Mouse (Mus musculus): ENCODE measurements around the gene Sgms1. TPM values are rescaled to one million over a fixed set of nuclear protein-coding genes. Genes with fewer than 3 reads are reported as not detected.

The Sgms1 gene
- polyA plus RNA-seq, 1 experiment, result 42.1 TPM

DNA sequence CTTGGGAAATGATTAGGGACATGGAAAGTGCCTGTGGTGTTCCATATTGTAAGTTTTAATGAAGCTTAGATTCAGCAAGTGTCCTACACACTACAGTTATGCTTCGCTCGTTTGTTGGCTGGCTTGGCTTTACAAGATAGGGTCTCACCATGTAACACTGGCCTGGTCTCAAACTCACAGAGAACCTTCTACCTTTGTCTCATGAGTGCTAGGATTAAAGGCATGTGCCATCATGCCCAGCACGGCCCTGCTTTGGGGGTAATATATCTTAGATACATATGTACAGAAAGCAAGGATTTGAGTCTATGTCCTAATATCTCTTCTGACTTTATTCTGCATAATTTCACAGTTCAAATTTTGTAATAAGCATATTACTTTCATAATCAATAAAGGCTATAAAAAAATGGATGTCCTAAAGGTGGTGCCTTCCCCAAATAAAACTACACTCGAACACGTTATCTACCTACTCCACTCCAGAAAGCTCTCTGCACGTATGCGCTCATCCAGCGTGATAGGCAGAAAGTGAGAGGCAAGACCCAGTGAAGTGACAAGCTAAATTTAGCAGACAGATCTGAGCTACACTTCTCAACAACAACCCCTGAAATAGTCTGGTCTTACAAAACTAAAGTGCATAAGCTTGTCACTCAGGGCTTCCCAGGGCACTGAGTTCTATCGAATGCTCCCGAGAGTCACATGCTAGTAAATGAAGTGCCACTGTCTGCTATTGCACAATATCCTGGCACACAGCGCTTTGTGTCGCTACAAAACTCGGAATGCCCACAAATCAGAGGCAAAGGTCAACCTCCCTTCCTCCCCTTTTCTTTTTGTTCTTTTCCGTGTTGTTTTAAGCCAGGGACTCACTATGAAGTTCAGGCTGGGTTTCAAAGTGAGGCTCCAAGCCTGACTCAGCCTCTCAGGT is 208.5 kb downstream of the Sgms1 start:
- TF ChIP-seq POLR2A (IDR thresholded peaks at IDR 0.05; ENCODE audit: borderline replicate concordance, low read depth, low read length), result no peak
- no peak for TF ChIP-seq CTCF (IDR thresholded peaks at IDR 0.05; ENCODE audit: low read depth, low read length)
- H3K27ac ChIP-seq (ENCODE audit: insufficient read depth, low read depth, low read length), result peak overlapping the region; percentile 90
- H3K4me3 ChIP-seq (ENCODE audit: insufficient read depth, low read length), result peak overlapping the region; percentile 43
- H3K4me1 ChIP-seq (ENCODE audit: control insufficient read depth, insufficient read depth, low read length), result peaks cover 58% of the 10 kb centered on the region

DNA sequence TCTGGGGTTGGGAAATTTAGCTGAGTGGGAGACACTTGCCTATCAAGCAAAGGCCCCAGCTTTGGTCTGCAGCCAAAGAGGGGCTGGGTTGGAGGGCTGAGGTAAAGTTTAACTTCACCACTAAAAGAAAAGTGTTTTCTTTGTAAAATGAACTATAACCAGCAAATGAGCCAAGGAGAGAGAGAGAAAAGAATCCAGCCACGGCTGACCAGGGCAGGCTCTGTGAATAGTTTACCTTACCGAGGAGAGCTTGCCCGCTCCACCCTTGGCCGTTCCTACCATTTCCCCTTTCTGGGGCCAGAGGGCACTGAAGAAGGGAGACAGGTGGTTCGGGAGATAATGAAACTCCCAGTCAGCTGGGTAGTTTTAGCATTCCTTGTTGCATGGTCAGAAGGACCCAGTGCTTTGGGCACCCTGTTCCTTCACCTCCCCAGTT is 209.5 kb downstream of the Sgms1 start:
- Histone ChIP-seq H3K27ac (ENCODE audit: insufficient read depth, low read depth, low read length) (peak overlapping the region; percentile 90), H3K4me1 (ENCODE audit: control insufficient read depth, insufficient read depth, low read length) (peaks cover 56% of the 10 kb centered on the region), H3K4me3 (ENCODE audit: insufficient read depth, low read length) (peak overlapping the region; percentile 43)
- TF ChIP-seq POLR2A (IDR thresholded peaks at IDR 0.05; ENCODE audit: borderline replicate concordance, low read depth, low read length), result no peak
- TF ChIP-seq CTCF (IDR thresholded peaks at IDR 0.05; ENCODE audit: low read depth, low read length), result no peak

DNA sequence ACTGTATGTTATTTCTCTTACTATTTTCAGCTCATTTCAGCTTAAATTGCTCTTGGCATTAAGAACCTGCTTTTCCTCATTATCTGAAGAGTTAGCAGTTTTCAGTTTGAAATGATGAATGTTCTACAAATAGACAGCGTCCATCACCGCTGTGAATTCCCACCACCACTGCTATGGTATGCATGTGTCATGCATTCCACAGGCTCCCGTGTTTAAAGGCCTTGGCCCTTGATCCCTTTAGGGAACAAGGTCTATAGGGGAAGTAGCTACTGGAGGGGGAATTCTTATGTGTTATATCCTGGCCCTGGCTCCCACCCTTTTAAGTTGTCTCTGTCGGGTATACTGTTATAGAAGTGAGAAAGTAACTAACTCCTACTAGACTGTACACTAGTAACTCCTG is 210.0 kb downstream of the Sgms1 start:
- TF ChIP-seq POLR2A (IDR thresholded peaks at IDR 0.05; ENCODE audit: borderline replicate concordance, low read depth, low read length), result no peak
- H3K4me1 ChIP-seq (ENCODE audit: control insufficient read depth, insufficient read depth, low read length), result peaks cover 55% of the 10 kb centered on the region
- peak overlapping the region; percentile 90 for H3K27ac ChIP-seq (ENCODE audit: insufficient read depth, low read depth, low read length)
- H3K4me3 ChIP-seq (ENCODE audit: insufficient read depth, low read length), result no peak overlapping the region

DNA sequence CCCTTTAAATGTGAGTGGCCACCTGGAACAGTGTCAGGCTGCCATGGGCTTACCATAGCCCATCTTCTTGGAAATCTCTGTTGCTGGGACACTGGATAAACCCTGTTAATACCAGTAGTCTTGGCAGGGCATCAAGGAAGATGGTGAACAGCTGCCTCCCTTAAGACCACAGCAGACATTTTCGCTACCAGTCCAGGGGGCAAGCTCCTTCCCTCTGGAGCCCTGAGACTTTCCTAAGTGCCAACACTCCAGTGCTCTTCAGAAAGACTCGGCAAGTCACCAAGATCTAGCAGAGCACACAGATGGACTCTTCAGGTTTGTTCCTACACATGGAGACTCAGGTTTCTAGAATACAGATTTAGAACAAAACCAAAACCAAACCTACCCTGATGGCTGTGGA is 211.4 kb downstream of the Sgms1 start:
- TF ChIP-seq POLR2A (IDR thresholded peaks at IDR 0.05; ENCODE audit: borderline replicate concordance, low read depth, low read length), result no peak
- no peak for TF ChIP-seq CTCF (IDR thresholded peaks at IDR 0.05; ENCODE audit: low read depth, low read length)
- Histone ChIP-seq H3K27ac (ENCODE audit: insufficient read depth, low read depth, low read length) (no peak overlapping the region), H3K4me1 (ENCODE audit: control insufficient read depth, insufficient read depth, low read length) (peaks cover 51% of the 10 kb centered on the region), H3K4me3 (ENCODE audit: insufficient read depth, low read length) (no peak overlapping the region)

DNA sequence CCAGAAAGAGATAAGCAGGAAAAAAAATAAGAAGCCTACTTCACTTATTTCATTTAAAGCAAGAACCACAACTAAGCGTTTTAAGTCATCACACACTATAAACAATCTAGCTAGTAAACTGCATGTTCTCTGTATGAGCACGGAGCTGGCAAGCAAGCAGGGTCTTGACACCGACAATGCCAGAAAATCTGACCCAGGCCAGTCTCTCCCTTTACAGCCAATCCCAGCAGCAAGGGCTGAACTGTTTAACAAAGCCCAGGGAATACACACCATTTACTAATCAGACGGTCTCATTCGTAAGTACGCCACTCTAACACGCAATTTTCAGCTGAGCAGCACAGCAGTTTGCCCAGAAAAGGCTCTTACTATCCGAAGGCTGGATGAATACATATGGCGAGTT is 213.1 kb downstream of the Sgms1 start:
- no peak for TF ChIP-seq CTCF (IDR thresholded peaks at IDR 0.05; ENCODE audit: low read depth, low read length)
- TF ChIP-seq POLR2A (IDR thresholded peaks at IDR 0.05; ENCODE audit: borderline replicate concordance, low read depth, low read length), result no peak
- no peak overlapping the region for H3K27ac ChIP-seq (ENCODE audit: insufficient read depth, low read depth, low read length)
- peaks cover 52% of the 10 kb centered on the region for H3K4me1 ChIP-seq (ENCODE audit: control insufficient read depth, insufficient read depth, low read length)
- H3K4me3 ChIP-seq (ENCODE audit: insufficient read depth, low read length), result no peak overlapping the region

DNA sequence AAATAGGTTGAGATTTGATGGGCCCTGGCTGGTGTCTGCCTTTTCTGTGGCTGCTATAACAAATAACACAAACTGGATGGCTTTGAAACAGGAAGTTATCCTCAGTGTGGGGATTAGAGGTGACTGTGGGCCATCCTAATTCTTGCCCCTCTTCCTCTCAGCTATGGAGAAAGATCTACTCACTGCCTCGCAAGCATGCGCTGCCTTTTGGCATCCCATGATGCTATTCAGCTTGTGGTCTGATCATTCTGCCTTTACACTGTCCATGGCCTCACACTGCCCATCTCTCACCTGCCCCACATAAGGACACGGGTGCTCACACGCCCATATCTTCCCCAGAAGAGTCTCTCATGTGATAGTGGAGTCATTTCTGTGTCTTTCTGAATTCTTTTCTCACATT is 213.5 kb downstream of the Sgms1 start:
- H3K4me1 ChIP-seq (ENCODE audit: control insufficient read depth, insufficient read depth, low read length), result peaks cover 52% of the 10 kb centered on the region
- no peak for TF ChIP-seq POLR2A (IDR thresholded peaks at IDR 0.05; ENCODE audit: borderline replicate concordance, low read depth, low read length)
- TF ChIP-seq CTCF (IDR thresholded peaks at IDR 0.05; ENCODE audit: low read depth, low read length), result no peak
- no peak overlapping the region for H3K4me3 ChIP-seq (ENCODE audit: insufficient read depth, low read length)
- H3K27ac ChIP-seq (ENCODE audit: insufficient read depth, low read depth, low read length), result no peak overlapping the region

DNA sequence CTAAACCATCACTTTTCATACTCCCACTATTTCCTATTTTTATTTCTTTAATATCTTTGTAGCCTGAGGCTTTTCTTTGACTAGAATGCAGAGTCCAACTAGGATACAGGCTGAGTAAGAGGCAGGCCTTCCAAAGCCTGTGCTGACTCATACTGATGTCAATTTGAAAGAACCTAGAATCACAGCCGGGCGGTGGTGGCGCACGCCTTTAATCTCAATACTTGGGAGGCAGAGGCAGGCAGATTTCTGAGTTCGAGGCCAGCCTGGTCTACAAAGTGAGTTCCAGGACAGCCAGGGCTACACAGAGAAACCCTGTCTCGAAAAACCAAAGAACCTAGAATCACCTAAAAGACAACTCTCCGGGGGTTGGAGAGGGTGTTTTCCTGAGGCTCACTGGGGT is 214.5 kb downstream of the Sgms1 start:
- Histone ChIP-seq H3K4me1 (ENCODE audit: control insufficient read depth, insufficient read depth, low read length) (peaks cover 46% of the 10 kb centered on the region), H3K27ac (ENCODE audit: insufficient read depth, low read depth, low read length) (no peak overlapping the region), H3K4me3 (ENCODE audit: insufficient read depth, low read length) (no peak overlapping the region)
- no peak for TF ChIP-seq CTCF (IDR thresholded peaks at IDR 0.05; ENCODE audit: low read depth, low read length)
- TF ChIP-seq POLR2A (IDR thresholded peaks at IDR 0.05; ENCODE audit: borderline replicate concordance, low read depth, low read length), result no peak

DNA sequence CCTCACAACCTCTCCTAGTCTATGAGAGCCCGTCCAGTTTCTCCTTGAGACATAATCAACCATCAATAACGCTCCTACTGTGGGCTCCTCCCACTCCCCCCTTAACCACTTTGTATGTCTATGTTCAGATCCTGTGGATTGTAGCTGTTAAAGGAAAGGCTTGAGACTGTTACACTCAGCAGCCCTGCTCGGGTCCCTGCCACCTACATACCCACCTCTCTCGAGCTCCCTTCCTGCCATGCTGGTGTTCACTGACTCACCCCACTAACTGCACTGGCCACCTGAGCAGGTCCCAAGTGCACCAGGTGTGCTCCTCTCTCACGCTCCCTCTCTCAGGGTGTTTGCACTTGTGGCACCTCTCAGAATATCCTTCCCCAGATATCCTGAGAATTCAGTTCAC is 215.0 kb downstream of the Sgms1 start:
- no peak overlapping the region for H3K27ac ChIP-seq (ENCODE audit: insufficient read depth, low read depth, low read length)
- no peak overlapping the region for H3K4me3 ChIP-seq (ENCODE audit: insufficient read depth, low read length)
- TF ChIP-seq CTCF (IDR thresholded peaks at IDR 0.05; ENCODE audit: low read depth, low read length) (no peak), POLR2A (IDR thresholded peaks at IDR 0.05; ENCODE audit: borderline replicate concordance, low read depth, low read length) (no peak)
- peaks cover 46% of the 10 kb centered on the region for H3K4me1 ChIP-seq (ENCODE audit: control insufficient read depth, insufficient read depth, low read length)

DNA sequence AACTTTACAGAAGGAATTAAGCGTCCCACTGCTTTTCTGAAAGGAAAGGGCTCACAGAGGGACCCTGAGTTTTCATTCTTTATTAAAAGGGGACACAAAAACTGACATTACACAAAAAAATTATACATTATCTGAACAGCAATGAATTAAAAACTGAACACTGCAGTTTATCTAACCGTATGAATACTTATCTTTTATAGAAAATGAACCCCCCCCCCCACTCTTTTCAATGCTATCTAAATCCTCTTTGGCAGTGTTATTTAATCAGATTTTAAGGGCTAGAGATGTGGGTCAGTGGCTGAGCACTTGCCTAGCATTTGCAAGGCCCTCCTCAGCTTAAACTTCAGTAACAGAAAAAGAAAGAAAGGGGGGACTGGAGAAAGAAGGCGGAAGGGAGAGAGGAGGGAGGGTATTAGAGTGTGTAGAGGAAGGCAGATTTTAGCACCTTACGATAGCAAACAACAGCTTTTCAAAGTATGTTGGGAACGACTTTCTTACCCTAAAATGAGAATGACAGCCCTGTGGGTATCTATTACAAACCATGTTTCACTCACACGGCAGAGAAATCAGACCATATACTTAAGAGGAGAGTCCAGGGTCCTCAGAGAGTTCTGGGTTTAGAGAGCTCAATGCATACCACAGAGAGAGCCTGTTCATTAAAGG is 215.9 kb downstream of the Sgms1 start:
- no peak overlapping the region for H3K27ac ChIP-seq (ENCODE audit: insufficient read depth, low read depth, low read length)
- no peak overlapping the region for H3K4me3 ChIP-seq (ENCODE audit: insufficient read depth, low read length)
- peaks cover 39% of the 10 kb centered on the region for H3K4me1 ChIP-seq (ENCODE audit: control insufficient read depth, insufficient read depth, low read length)

DNA sequence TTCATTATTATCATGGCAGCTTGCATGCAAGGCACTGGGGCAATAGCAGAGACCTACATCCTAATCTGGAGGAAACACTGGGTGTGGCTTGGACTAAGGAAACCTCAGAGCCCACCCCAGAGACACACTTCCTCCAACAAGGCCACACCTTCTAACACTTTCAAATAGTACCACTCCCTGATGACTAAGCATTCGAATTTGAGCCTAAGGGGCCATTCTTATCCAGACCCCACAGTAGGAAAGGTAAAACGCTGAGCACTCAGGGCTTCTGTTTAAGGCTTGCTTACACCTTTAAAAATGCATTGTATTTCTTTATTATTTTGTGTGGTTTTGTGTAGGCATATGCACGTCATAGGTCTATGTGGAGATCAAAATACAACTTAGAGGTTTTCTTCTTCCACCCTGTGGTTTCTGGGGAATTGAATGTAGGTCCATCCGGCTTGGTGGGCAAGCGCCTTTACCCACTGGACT is 217.0 kb downstream of the Sgms1 start:
- TF ChIP-seq POLR2A (IDR thresholded peaks at IDR 0.05; ENCODE audit: borderline replicate concordance, low read depth, low read length) (no peak), CTCF (IDR thresholded peaks at IDR 0.05; ENCODE audit: low read depth, low read length) (no peak)
- Histone ChIP-seq H3K27ac (ENCODE audit: insufficient read depth, low read depth, low read length) (peak overlapping the region; percentile 28), H3K4me3 (ENCODE audit: insufficient read depth, low read length) (no peak overlapping the region), H3K4me1 (ENCODE audit: control insufficient read depth, insufficient read depth, low read length) (peaks cover 42% of the 10 kb centered on the region)

More for the DNA sequence above, 215.9 kb downstream of the Sgms1 start:
- TF ChIP-seq POLR2A (IDR thresholded peaks at IDR 0.05; ENCODE audit: borderline replicate concordance, low read depth, low read length) (no peak), CTCF (IDR thresholded peaks at IDR 0.05; ENCODE audit: low read depth, low read length) (no peak)
